Mouse (Mus musculus) heart, postnatal 0 days (tissue): ENCODE data around the gene Arl8a. TPM values are rescaled to one million over a fixed set of nuclear protein-coding genes. Genes with fewer than 3 reads are reported as not detected.
A peak's percentile ranks its signal among the peaks of the same experiment; 100 is the strongest.

Experiments used
- ATAC-seq: fragments of 200-750 bp; cut with Nextera tagmentation; 2 replicates; pipeline ENCODE4 v1.8.0; 2017; ENCODE audit warnings: low read depth, moderate number of reproducible peaks, moderate library complexity; ENCODE audit not compliant: insufficient read depth
- DNase-seq: peaks from one replicate; pipeline ENCODE4 v3.0.0-alpha.2; 2016; ENCODE audit warnings: low spot score
- H3K27ac ChIP-seq: fragments of 300-500 bp; sonication (generic); 2 replicates; pipeline ENCODE4 v1.5.1; 2014; ENCODE audit warnings: low read depth, mild to moderate bottlenecking
- H3K27me3 ChIP-seq: fragments of 300-500 bp; sonication (generic); 2 replicates; pipeline ENCODE4 v1.6.1; 2014; ENCODE audit warnings: low read length, mixed read lengths; ENCODE audit not compliant: control insufficient read depth, insufficient read depth
- H3K36me3 ChIP-seq: fragments of 300-500 bp; sonication (generic); replicated peaks from 2 replicates; pipeline ENCODE4 v1.6.1; 2014; ENCODE audit warnings: low read length, mixed read lengths; ENCODE audit not compliant: control insufficient read depth, insufficient read depth
- H3K4me1 ChIP-seq: fragments of 300-500 bp; sonication (generic); 2 replicates; pipeline ENCODE4 v1.6.1; 2014; ENCODE audit warnings: antibody characterized with exemption; ENCODE audit not compliant: control insufficient read depth, insufficient read depth
- H3K4me2 ChIP-seq: fragments of 300-500 bp; sonication (generic); 2 replicates; pipeline ENCODE4 v1.6.1; 2014; ENCODE audit warnings: low read depth, mild to moderate bottlenecking, low read length, moderate library complexity
- H3K4me3 ChIP-seq: fragments of 300-500 bp; sonication (generic); 2 replicates; pipeline ENCODE4 v1.5.1; 2014; ENCODE audit warnings: low read depth, low read length
- H3K9ac ChIP-seq: fragments of 300-500 bp; sonication (generic); replicated peaks from 2 replicates; pipeline ENCODE4 v1.6.1; 2014; ENCODE audit warnings: low read depth, low read length, mixed read lengths
- H3K9me3 ChIP-seq: fragments of 300-500 bp; sonication (generic); replicated peaks from 2 replicates; pipeline ENCODE4 v1.6.1; 2016; ENCODE audit warnings: low read length; ENCODE audit not compliant: control insufficient read depth
- CTCF ChIP-seq: IDR thresholded peaks from 2 replicates; pipeline ENCODE4 v1.5.1; 2016; ENCODE audit warnings: antibody characterized with exemption, control low read depth, low read depth
- EP300 ChIP-seq: IDR thresholded peaks from 2 replicates; pipeline ENCODE4 v1.6.1; 2016; ENCODE audit warnings: antibody characterized with exemption, low read depth
- WGBS: fragments of 180-500 bp; shearing (Covaris S2); extraction: QIAGEN DNeasy Blood & Tissue Kit; methylation state at CpG from one replicate; pipeline ENCODE4 v1.1.7; 2014; 5-methylcytosine and 5-hydroxymethylcytosine counted together
- polyA plus RNA-seq: library from polyadenylated mRNA; unstranded; fragments of >200 nt; fragmentation: Nextera tagmentation; extraction: Ambion mirVana; gene quantifications from 2 replicates; pipeline ENCODE4 v1.2.1, GENCODE M21; 2015
- total RNA-seq: library from RNA; depleted of rRNA; stranded (reverse); fragments of >200 nt; gene quantifications from 2 replicates; pipeline ENCODE4 v1.2.3, GENCODE M21; 2014; ENCODE audit warnings: low replicate concordance; rRNA removed

Arl8a gene
- total RNA-seq, result 40.1 and 43.4 TPM in 2 replicates
- 31.9 and 35.3 TPM in 2 replicates for polyA plus RNA-seq

DNA sequence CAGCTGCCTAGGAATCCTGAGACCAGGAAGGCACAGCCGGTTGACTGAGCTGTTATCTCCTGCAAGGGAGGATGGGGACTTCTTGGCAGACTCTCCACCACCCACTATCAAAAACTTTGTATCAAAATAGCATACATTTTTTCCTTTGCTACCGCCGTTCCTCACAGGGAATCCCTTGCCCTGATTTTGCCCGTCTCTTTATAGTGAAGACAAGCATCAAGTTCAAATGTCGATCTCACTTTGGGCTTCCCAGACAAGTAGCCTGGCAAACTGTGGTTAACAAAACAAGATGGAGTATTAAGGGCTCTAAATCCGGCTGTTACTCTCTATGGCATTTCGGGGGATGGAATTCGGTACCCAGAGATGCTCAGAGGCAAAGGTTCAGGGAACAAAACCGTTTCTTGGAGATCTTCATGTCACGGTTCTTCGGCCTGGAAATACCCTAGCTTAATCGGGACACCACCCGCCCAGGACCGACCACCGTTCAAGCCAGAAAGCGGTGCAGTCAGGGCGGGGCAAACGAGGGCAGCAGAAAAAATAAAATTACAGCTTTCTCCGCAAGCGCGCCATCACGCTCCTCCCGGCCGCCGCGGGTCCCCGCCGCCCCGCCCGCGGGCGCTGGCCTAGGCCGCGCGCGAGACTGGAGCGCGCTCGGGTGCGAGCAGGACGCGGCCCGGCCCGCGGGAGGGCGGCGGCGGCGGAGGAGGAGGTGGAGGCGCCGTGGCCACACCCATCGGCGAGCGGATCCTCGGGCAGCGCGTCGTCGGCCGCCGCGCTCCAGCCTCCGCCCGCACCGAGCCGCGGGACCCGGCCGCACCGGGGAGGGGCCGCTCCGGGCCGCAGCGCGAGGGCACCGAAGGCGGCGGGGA, at the start of gene Arl8a:
Gene Arl8a, plus strand, starts transcription at position 748 of the 869 bp plus-strand sequence.
- Histone ChIP-seq H3K36me3 (peaks cover 4% of the 10 kb centered on the region), H3K4me2 (peak within 1 kb of the TSS; percentile 91), H3K9ac (peak within 1 kb of the TSS; percentile 89), H3K27me3 (peaks cover 40% of the 10 kb centered on the region), H3K4me3 (peak within 1 kb of the TSS; percentile 81), H3K9me3 (no peaks in the 10 kb centered on the region), H3K27ac (peak within 1 kb of the TSS; percentile 91), H3K4me1 (peaks cover 13% of the 10 kb centered on the region; the same call in 1 of the 2 replicates)
- ATAC-seq (peak; percentile 83), DNase-seq (peak; percentile 67)
- TF ChIP-seq CTCF, result no peak
- no peak for TF ChIP-seq EP300
- 1% methylated on average over 77 of the region's 78 CpGs for WGBS

DNA sequence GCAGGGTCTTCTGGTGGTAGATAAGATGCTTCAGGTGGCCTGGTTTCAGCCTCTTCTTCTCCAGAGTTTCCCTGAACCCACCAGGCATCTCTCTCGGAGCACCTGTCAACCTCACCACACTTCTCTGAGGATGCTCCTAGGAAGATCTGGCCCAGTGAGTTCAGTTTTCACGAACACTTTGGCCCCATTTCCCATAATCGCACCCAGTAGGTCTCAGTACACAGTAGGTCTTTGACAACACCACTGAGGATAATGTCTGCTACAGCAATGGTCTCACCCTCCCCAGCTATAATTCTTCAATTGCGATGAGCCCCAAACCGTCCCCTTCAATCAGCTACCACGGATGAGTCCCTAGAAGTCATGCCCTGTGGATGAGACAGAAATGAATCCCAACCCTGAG, 49.2 kb upstream of the Arl8a start:
- ATAC-seq (no peak), DNase-seq (no peak)
- 93% methylated on average over 6 of the region's 6 CpGs for WGBS
- H3K36me3 ChIP-seq, result no peaks in the 10 kb centered on the region
- H3K27me3 ChIP-seq, result peaks cover 11% of the 10 kb centered on the region; the same call in 1 of the 2 replicates
- no peak overlapping the region for H3K4me3 ChIP-seq
- H3K4me1 ChIP-seq, result peaks cover 37% of the 10 kb centered on the region
- H3K9ac ChIP-seq, result no peak overlapping the region
- H3K4me2 ChIP-seq, result no peak overlapping the region
- H3K27ac ChIP-seq, result peak overlapping the region; percentile 92
- no peaks in the 10 kb centered on the region for H3K9me3 ChIP-seq
- TF ChIP-seq EP300 (no peak), CTCF (no peak)

DNA sequence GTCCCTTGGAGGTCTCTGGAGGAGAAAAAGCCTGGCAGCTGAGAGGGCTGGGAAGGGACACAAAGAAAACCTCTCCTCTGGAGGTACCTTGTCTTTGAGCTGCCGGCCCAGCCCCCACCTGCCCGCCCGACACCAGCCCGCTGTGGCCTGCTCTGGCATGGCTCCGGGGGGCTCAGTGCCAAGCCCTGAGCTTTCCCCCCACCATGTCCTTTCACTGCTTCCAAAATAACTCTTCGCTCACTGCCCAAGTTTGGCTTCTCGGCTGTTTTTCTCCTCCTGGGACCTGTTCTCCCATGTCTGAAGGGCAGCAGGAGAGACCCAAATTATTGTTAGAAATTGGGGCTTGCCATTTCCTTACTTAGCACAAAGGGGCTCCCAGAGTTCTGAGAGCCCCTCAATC, 48.2 kb upstream of the Arl8a start:
- no peaks in the 10 kb centered on the region for H3K9me3 ChIP-seq
- peaks cover 15% of the 10 kb centered on the region; the same call in 1 of the 2 replicates for H3K27me3 ChIP-seq
- H3K9ac ChIP-seq, result peak overlapping the region; percentile 41; the same call in 1 of the 2 replicates
- peaks cover 37% of the 10 kb centered on the region for H3K4me1 ChIP-seq
- ATAC-seq (peak; percentile 87), DNase-seq (peak; percentile 73)
- H3K36me3 ChIP-seq, result no peaks in the 10 kb centered on the region
- H3K4me3 ChIP-seq, result no peak overlapping the region
- TF ChIP-seq EP300, result peak; percentile 39; the same call in 1 of the 2 replicates
- no peak for TF ChIP-seq CTCF
- H3K4me2 ChIP-seq, result no peak overlapping the region
- 31% methylated on average over 7 of the region's 7 CpGs for WGBS
- H3K27ac ChIP-seq, result peak overlapping the region; percentile 92

DNA sequence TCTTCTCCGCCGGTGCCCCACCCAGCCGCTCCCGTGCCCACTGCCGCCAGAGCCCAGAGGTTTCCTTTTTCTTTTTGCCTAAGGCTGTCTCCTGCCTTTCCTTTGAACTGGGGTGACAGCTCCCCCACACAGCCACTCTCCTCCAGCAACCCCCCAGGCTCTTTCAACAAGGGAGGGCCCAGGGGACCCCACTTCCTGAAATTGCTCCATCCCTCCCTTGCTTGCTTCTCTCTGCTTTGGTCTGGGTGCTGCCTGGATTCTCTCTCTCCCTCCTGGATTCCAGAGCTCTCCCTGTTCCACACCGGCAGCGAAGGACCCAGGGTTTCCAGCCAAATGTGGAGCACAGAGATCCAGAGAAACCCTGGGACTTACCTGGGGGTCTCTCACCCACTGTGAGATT, 46.2 kb upstream of the Arl8a start:
- DNase-seq (no peak), ATAC-seq (no peak)
- Histone ChIP-seq H3K4me3 (no peak overlapping the region), H3K36me3 (no peaks in the 10 kb centered on the region), H3K4me2 (no peak overlapping the region), H3K27ac (no peak overlapping the region), H3K4me1 (peaks cover 28% of the 10 kb centered on the region), H3K27me3 (peaks cover 34% of the 10 kb centered on the region), H3K9me3 (no peaks in the 10 kb centered on the region), H3K9ac (no peak overlapping the region)
- TF ChIP-seq CTCF, result no peak
- no peak for TF ChIP-seq EP300
- 50% methylated on average over 3 of the region's 7 CpGs for WGBS

DNA sequence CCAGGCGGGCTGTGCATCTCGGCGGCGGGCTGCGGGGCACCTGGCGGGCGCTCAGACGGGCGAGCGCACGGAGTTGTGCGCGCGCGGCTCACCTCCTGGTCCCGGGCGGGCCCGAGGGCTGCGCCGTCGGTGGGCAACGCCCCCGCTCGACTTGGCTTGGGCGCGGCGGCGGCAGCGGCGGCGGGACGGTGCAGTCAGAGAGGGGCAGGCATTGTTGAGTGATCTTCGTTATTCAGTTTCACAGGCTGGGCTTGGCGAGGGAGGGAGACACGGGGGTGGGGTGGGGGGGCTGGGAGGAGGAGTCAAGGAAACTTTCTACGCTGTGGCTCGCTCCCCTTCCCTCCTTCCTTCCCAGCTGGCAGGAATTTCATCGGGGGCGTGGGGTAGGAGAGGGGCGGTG, 41.5 kb upstream of the Arl8a start, which contains the start of gene Lgr6:
Gene Lgr6, minus strand, starts transcription at position 153 of the 400 bp plus-strand sequence.
- Histone ChIP-seq H3K4me2 (peak within 1 kb of the TSS; percentile 71), H3K36me3 (no peaks in the 10 kb centered on the region), H3K9ac (peak within 1 kb of the TSS; percentile 42; the same call in 1 of the 2 replicates), H3K27ac (no peak within 1 kb of the TSS), H3K4me3 (peak within 1 kb of the TSS; percentile 48), H3K9me3 (no peaks in the 10 kb centered on the region), H3K27me3 (peaks cover 43% of the 10 kb centered on the region), H3K4me1 (no peaks in the 10 kb centered on the region; the same call in 1 of the 2 replicates)
- under 1% methylated on average over 25 of the region's 40 CpGs for WGBS
- no peak for ATAC-seq
- TF ChIP-seq EP300 (no peak), CTCF (no peak)
- peak; percentile 10 for DNase-seq
